Mouse (Mus musculus): ENCODE results near the gene Cth. TPM values are rescaled to one million over a fixed set of nuclear protein-coding genes. Genes with fewer than 3 reads are reported as not detected.

The Cth gene
- total and polyA plus RNA-seq, 2 experiments from 2014 or later: 0.14 to 1.1 TPM

GRCm38 (mm10) chr3:157852806-157853205 is 72.1 kb downstream of the Cth start:
- ATAC-seq (ENCODE audit: insufficient read depth, low read depth) (no peak), DNase-seq (ENCODE audit: low spot score) (no peak)
- Histone ChIP-seq H3K9me3 (replicated peaks; ENCODE audit: control insufficient read depth, low read length) (no peaks in the 10 kb centered on the region), H3K36me3 (replicated peaks; ENCODE audit: control insufficient read depth, insufficient read depth, low read length) (no peaks in the 10 kb centered on the region), H3K4me1 (ENCODE audit: control insufficient read depth, insufficient read depth) (peaks cover 5% of the 10 kb centered on the region), H3K4me3 (ENCODE audit: low read depth, low read length) (no peak overlapping the region), H3K27me3 (ENCODE audit: control insufficient read depth, insufficient read depth, low read length) (no peaks in the 10 kb centered on the region), H3K27ac (ENCODE audit: low read depth) (no peak overlapping the region), H3K9ac (replicated peaks; ENCODE audit: low read depth, low read length) (no peak overlapping the region), H3K4me2 (ENCODE audit: low read depth, low read length) (no peak overlapping the region)
- TF ChIP-seq EP300 (IDR thresholded peaks at IDR 0.05; ENCODE audit: low read depth) (no peak), CTCF (IDR thresholded peaks at IDR 0.05; ENCODE audit: low read depth) (no peak)
- 29% methylated on average over 1 of the region's 1 CpGs for WGBS

DNA sequence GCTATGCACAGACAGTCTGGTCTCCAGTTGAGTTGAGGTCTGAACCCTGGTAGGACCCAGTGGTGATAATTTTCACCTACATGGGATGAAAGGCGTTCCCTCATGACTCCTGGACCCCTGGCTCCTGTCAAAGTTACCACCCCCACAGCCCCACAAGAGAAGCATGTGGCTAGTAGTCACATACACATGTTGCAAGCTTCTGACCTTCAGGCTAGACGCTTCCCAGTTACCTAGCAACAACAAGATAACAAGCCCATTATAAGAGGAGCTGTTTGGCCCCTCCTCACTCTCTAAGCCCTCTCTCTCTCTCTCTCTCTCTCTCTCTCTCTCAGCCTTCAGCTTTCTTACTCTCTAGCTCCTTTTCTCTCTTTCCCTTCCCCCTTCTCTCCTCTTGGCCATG is 76.4 kb downstream of the Cth start:
- WGBS: 17% methylated on average over 2 of the region's 2 CpGs
- Histone ChIP-seq H3K27ac (ENCODE audit: low read depth) (no peak overlapping the region), H3K9me3 (replicated peaks; ENCODE audit: control insufficient read depth, low read length) (no peaks in the 10 kb centered on the region), H3K36me3 (replicated peaks; ENCODE audit: control insufficient read depth, insufficient read depth, low read length) (no peaks in the 10 kb centered on the region), H3K27me3 (ENCODE audit: control insufficient read depth, insufficient read depth, low read length) (no peaks in the 10 kb centered on the region), H3K9ac (replicated peaks; ENCODE audit: low read depth, low read length) (no peak overlapping the region), H3K4me2 (ENCODE audit: low read depth, low read length) (no peak overlapping the region), H3K4me1 (ENCODE audit: control insufficient read depth, insufficient read depth) (peaks cover 9% of the 10 kb centered on the region), H3K4me3 (ENCODE audit: low read depth, low read length) (no peak overlapping the region)
- TF ChIP-seq EP300 (IDR thresholded peaks at IDR 0.05; ENCODE audit: low read depth) (no peak), CTCF (IDR thresholded peaks at IDR 0.05; ENCODE audit: low read depth) (no peak)
- DNase-seq (ENCODE audit: low spot score) (peak; percentile 74), ATAC-seq (ENCODE audit: insufficient read depth, low read depth) (peak; percentile 86; the same call in 1 of the 2 replicates)

DNA sequence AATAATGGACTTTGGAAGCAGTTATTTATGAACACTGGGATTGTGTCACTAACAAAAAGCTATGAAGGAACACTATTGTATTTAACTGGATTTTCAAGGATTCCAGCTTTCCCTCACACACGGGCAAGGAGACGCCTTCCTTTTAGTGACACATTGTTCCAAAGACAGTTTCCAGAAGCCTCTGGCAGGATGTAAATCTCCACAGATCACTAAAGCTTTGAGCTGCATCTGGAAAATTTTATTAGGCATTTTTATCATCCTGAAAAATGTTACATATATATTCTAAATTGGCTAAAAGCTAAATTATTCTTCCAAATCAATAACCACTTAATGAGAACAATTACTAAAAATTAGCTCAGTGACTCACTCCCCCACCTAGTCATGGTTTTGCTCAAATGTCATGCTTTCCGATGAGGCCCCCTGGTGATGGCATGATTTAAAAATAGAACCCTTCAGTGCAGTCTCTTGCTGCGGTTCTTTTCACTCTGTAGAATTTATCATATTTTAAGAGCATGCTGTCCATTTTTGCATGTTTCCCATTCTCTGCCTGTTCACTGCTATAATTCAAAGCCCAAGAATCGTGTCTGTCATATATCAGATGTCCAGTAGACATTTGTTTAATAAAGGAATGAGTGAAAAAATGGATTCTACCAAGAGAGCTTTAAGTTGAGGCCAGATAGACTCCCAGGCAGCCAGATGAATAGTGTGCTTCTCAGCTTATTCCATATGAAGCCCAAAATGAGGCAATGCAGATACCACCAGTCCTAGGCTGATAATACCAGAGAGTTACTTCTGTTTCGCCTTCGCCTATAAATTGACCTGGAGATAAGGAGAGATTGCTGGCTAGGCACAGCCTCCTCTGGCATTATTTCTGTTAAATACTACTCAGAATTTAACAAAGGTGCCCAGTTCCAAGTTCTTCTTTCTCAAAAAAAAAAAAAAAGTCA is 77.3 kb downstream of the Cth start:
- peak overlapping the region; percentile 20; the same call in 1 of the 2 replicates for H3K27ac ChIP-seq (ENCODE audit: low read depth)
- H3K4me1 ChIP-seq (ENCODE audit: control insufficient read depth, insufficient read depth): peaks cover 9% of the 10 kb centered on the region
- DNase-seq (ENCODE audit: low spot score) (peak; percentile 46), ATAC-seq (ENCODE audit: insufficient read depth, low read depth) (peak; percentile 67; the same call in 1 of the 2 replicates)
- no peaks in the 10 kb centered on the region for H3K27me3 ChIP-seq (ENCODE audit: control insufficient read depth, insufficient read depth, low read length)
- WGBS: 19% methylated on average over 7 of the region's 7 CpGs
- H3K9me3 ChIP-seq (replicated peaks; ENCODE audit: control insufficient read depth, low read length): no peaks in the 10 kb centered on the region
- no peak overlapping the region for H3K9ac ChIP-seq (replicated peaks; ENCODE audit: low read depth, low read length)
- H3K4me2 ChIP-seq (ENCODE audit: low read depth, low read length): no peak overlapping the region
- no peak overlapping the region for H3K4me3 ChIP-seq (ENCODE audit: low read depth, low read length)
- H3K36me3 ChIP-seq (replicated peaks; ENCODE audit: control insufficient read depth, insufficient read depth, low read length): no peaks in the 10 kb centered on the region
- no peak for TF ChIP-seq CTCF (IDR thresholded peaks at IDR 0.05; ENCODE audit: low read depth)
- TF ChIP-seq EP300 (IDR thresholded peaks at IDR 0.05; ENCODE audit: low read depth): no peak

Other genes starting within 250 kb of the Cth start
- gene Ankrd13c, start 22.2 kb upstream of the Cth start, total RNA-seq (2014; rRNA removed; ENCODE audit: low replicate concordance): 12.4 and 18.4 TPM in 2 replicates
- gene Ankrd13c, start 22.2 kb upstream of the Cth start, polyA plus RNA-seq (2015; fragmentation: Nextera tagmentation; extraction: Ambion mirVana): 12.4 and 13.5 TPM in 2 replicates
- 59.3 and 75.7 TPM in 2 replicates for gene Srsf11, start 111.6 kb upstream of the Cth start, total RNA-seq (2014; rRNA removed; ENCODE audit: low replicate concordance)
- gene Srsf11, start 111.6 kb upstream of the Cth start, polyA plus RNA-seq (2015; fragmentation: Nextera tagmentation; extraction: Ambion mirVana): 118 and 130 TPM in 2 replicates
- gene Lrrc40, start 111.6 kb upstream of the Cth start, total RNA-seq (2014; rRNA removed; ENCODE audit: low replicate concordance): 11.8 and 25.0 TPM in 2 replicates
- gene Lrrc40, start 111.6 kb upstream of the Cth start, polyA plus RNA-seq (2015; fragmentation: Nextera tagmentation; extraction: Ambion mirVana): 20.6 and 22.0 TPM in 2 replicates